Mouse (Mus musculus) gastrocnemius, postnatal 36 days (tissue): ENCODE results near the gene Smok3b. TPM values are rescaled to one million over a fixed set of nuclear protein-coding genes. Genes with fewer than 3 reads are reported as not detected.
"Not testable (repeated sequence)": the region's sequence is repeated elsewhere in the genome, so short reads cannot be mapped to it uniquely, and the experiment has no call there.

ENCODE experiments used
- DNase-seq, 2 experiments: peaks; one replicate each; pipeline ENCODE4 v3.0.0; 2022
- intact Hi-C: fragments of 180-260 bp; cut with DNase I; formaldehyde crosslinking; loops from one replicate; pipeline ENCODE4 v1.15.1; 2025
- long read RNA-seq, 2 experiments: library from polyadenylated mRNA; stranded (forward); transcript quantifications; one replicate each; pipeline ENCODE4 v2.0.0; 2021
- total RNA-seq, 2 experiments: library from RNA; stranded (reverse); gene quantifications; 2 replicates each; pipeline ENCODE4 v1.2.3; 2021

Gene Smok3b
- not detected for total RNA-seq
- long read RNA-seq, experiment 1: 0 reads
- long read RNA-seq, experiment 2: 0 reads

GRCm38 (mm10) chr5:138020961-138021479 is at the start of gene Smok3b, which contains the start of gene Smok3a:
Gene Smok3b (plus strand): TSS chr5:138021429.
Gene Smok3a (plus strand): TSS chr5:138021261.
- intact Hi-C loops, DNase-seq: not testable (repeated sequence)

GRCm38 (mm10) chr5:137973161-137973560 is 48.1 kb upstream of the Smok3b start:
- intact Hi-C loops: no loop called here
- no peak for DNase-seq

GRCm38 (mm10) chr5:137973738-137974137 is 47.5 kb upstream of the Smok3b start:
- intact Hi-C loops: no loop called here
- no peak for DNase-seq

GRCm38 (mm10) chr5:137974724-137975123 is 46.5 kb upstream of the Smok3b start:
- no peak for DNase-seq
- intact Hi-C loops: no loop called here

GRCm38 (mm10) chr5:137975434-137975833 is 45.8 kb upstream of the Smok3b start:
- intact Hi-C loops: no loop called here
- no peak for DNase-seq

GRCm38 (mm10) chr5:137977291-137977690 is 43.9 kb upstream of the Smok3b start:
- no peak for DNase-seq
- intact Hi-C loops: no loop called here

GRCm38 (mm10) chr5:137979081-137979480 is 42.1 kb upstream of the Smok3b start:
- intact Hi-C loops: no loop called here
- DNase-seq: no peak

- intact Hi-C loops: no loop called here
- no peak for DNase-seq
Observed at GRCm38 (mm10) chr5:137981300-137981699, 39.9 kb upstream of the Smok3b start, which contains the start of gene Azgp1. Gene Azgp1 (plus strand): TSS chr5:137981520.

- DNase-seq: no peak
- intact Hi-C loops: no loop called here
Observed at GRCm38 (mm10) chr5:137986351-137986750, 34.9 kb upstream of the Smok3b start.

GRCm38 (mm10) chr5:138009437-138009836 is 11.8 kb upstream of the Smok3b start:
- intact Hi-C loops: no loop called here
- DNase-seq: no peak

- DNase-seq: no peak
- intact Hi-C loops: no loop called here
Observed at GRCm38 (mm10) chr5:138012382-138012781, 8.8 kb upstream of the Smok3b start.

- intact Hi-C loops: no loop called here
- no peak for DNase-seq
Observed at GRCm38 (mm10) chr5:138016530-138016929, 4.7 kb upstream of the Smok3b start.

- intact Hi-C loops: no loop called here
Observed at GRCm38 (mm10) chr5:138016997-138017396, 4.2 kb upstream of the Smok3b start.

GRCm38 (mm10) chr5:138019577-138019976 is 1.7 kb upstream of the Smok3b start:
- intact Hi-C loops, DNase-seq: not testable (repeated sequence)

More at GRCm38 (mm10) chr5:138016997-138017396, 4.2 kb upstream of the Smok3b start:
- DNase-seq: no peak

- intact Hi-C loops, DNase-seq: not testable (repeated sequence)
Observed at GRCm38 (mm10) chr5:138052894-138053293, 31.7 kb downstream of the Smok3b start, which contains the start of gene Smok3c. Gene Smok3c (plus strand): TSS chr5:138053194.

- DNase-seq: no peak
- intact Hi-C loops: no loop called here
Observed at GRCm38 (mm10) chr5:138073803-138074202, 52.6 kb downstream of the Smok3b start.

GRCm38 (mm10) chr5:138075684-138076083 is 54.5 kb downstream of the Smok3b start:
- no peak for DNase-seq
- intact Hi-C loops: no loop called here

GRCm38 (mm10) chr5:138076148-138076547 is 54.9 kb downstream of the Smok3b start:
- intact Hi-C loops: no loop called here

GRCm38 (mm10) chr5:138080456-138080855 is 59.2 kb downstream of the Smok3b start:
- intact Hi-C loops: no loop called here
- DNase-seq: no peak

More at GRCm38 (mm10) chr5:138076148-138076547, 54.9 kb downstream of the Smok3b start:
- no peak for DNase-seq

- intact Hi-C loops: no loop called here
Observed at GRCm38 (mm10) chr5:138081446-138081845, 60.2 kb downstream of the Smok3b start.

GRCm38 (mm10) chr5:138083318-138083900 is 62.2 kb downstream of the Smok3b start:
- intact Hi-C loops: no loop called here
- DNase-seq: no peak

More at GRCm38 (mm10) chr5:138081446-138081845, 60.2 kb downstream of the Smok3b start:
- no peak for DNase-seq

- intact Hi-C loops: no loop called here
- DNase-seq: no peak
Observed at GRCm38 (mm10) chr5:138083936-138084335, 62.7 kb downstream of the Smok3b start.
